Mouse (Mus musculus) heart, postnatal 4 days (tissue): ENCODE measurements at regions not wholly inside any gene's neighbourhood (a gene's known extent, or its start where the extent isn't known, plus 50 kb on each side); places are given as distances from the start of the nearest gene placed in this dataset.

Source experiments
- DNase-seq: peaks from one replicate; pipeline ENCODE4 v3.0.0; 2021

- no peak for DNase-seq
Measured at GRCm38 (mm10) chr4:48889074-48889592, 169.9 kb upstream of the Plppr1 start.

GRCm38 (mm10) chr4:48904551-48904950 lies 154.5 kb upstream of the Plppr1 start:
- DNase-seq: no peak

- DNase-seq: no peak
Measured at GRCm38 (mm10) chr4:48905196-48905867, 153.7 kb upstream of the Plppr1 start.

DNA sequence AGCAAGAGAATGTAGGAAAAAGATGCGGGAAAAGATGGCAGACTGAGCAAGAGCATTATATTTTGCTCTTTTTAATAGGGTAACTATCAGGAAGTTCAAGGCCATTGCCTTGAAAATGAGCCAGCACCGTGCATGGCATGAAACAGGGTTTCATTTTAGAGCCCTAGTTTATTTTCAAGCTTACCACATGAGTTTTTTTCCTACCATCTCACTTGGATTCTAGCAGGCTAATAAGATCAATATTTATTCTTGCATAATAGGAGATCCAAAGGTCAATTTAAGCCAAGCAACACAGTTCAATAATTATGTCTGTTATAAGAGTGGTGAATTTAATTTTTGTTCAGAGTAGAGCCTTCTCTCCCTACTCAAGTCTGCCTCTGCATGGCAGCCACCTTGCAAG lies 149.9 kb upstream of the Plppr1 start:
- DNase-seq: no peak

- DNase-seq: no peak
Measured at GRCm38 (mm10) chr4:48913301-48913700, 145.8 kb upstream of the Plppr1 start.

GRCm38 (mm10) chr4:48924576-48925459 lies 134.3 kb upstream of the Plppr1 start:
- DNase-seq: no peak

- no peak for DNase-seq
Measured at GRCm38 (mm10) chr4:48938420-48938819, 120.7 kb upstream of the Plppr1 start.

GRCm38 (mm10) chr4:48938892-48939291 lies 120.2 kb upstream of the Plppr1 start:
- DNase-seq: no peak

DNA sequence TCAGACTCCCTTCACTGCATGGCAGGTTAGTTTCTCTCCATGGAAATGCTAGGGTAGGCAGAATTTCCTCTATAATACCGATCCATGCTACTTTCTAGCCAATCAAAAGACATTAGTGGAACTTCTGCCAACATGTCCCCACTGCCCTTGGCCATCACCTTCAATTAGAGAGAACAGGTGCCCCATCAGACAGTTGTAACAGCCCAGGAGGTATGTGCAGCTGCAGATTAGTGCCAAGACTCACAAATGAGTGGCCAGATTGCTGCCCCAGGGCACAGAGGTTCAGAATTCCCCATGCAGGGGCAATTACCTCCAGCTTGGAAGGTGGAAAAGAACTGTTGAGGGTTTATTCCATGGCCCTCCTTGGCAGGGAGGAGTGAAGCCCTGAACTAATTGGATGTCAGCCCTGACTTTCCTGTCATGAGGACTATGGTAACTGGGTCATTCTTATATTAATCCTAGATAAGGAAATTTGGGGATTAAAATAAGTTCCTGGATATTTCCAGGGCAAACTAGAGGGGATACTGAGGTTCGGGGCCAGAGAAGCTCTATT lies 113.7 kb upstream of the Plppr1 start:
- no peak for DNase-seq

GRCm38 (mm10) chr4:48952965-48953364 lies 106.1 kb upstream of the Plppr1 start:
- no peak for DNase-seq

- no peak for DNase-seq
Measured at GRCm38 (mm10) chr4:48975810-48976209, 83.3 kb upstream of the Plppr1 start.

- peak; percentile 36 for DNase-seq
Measured at GRCm38 (mm10) chr4:48992021-48992420, 67.1 kb upstream of the Plppr1 start.
